Mouse (Mus musculus) erythroid progenitor cell, adult 5-6 weeks (primary cell): ENCODE results near the gene Acox3. TPM values are rescaled to one million over a fixed set of nuclear protein-coding genes. Genes with fewer than 3 reads are reported as not detected.
"Not testable (repeated sequence)": the region's sequence is repeated elsewhere in the genome, so short reads cannot be mapped to it uniquely, and the experiment has no call there.

Source experiments
- ATAC-seq: replicated peaks from 2 replicates; pipeline ENCODE4 v1.8.0; 2016; ENCODE audit warnings: moderate number of reproducible peaks, mild to moderate bottlenecking, moderate TSS enrichment, inconsistent platforms; ENCODE audit not compliant: poor library complexity, low FRiP score, severe bottlenecking
- total RNA-seq, 2 experiments: library from RNA; stranded (forward) in 1 of 2; stranded (reverse) in 1 of 2; fragments of 150-400 nt in 1 of 2; fragments of 186-747, 209-891 nt in 1 of 2; gene quantifications; 2 replicates each; pipeline versions ENCODE4 v1.2.3 to v1.2.4; 2015 to 2017; ENCODE audit warnings: low replicate concordance in 2 of 2

Gene Acox3
- total RNA-seq, 2 experiments from 2014 or later: 5.6 to 6.7 TPM

GRCm38 (mm10) chr5:35574653-35575599 lies 7.9 kb upstream of the Acox3 start, which contains the start of gene Trmt44:
Trmt44 (minus strand) TSS chr5:35575070.
- peak; percentile 98 for ATAC-seq

GRCm38 (mm10) chr5:35576409-35577020 lies 6.3 kb upstream of the Acox3 start:
- ATAC-seq: no peak

- ATAC-seq: no peak
Measured at GRCm38 (mm10) chr5:35578411-35578810, 4.4 kb upstream of the Acox3 start.

GRCm38 (mm10) chr5:35579247-35579893 lies 3.5 kb upstream of the Acox3 start:
- no peak for ATAC-seq

GRCm38 (mm10) chr5:35580156-35580922 lies 2.5 kb upstream of the Acox3 start:
- ATAC-seq: no peak

GRCm38 (mm10) chr5:35583221-35583783 lies 462 bp downstream of the Acox3 start:
- ATAC-seq: peak; percentile 39; the same call in 1 of the 2 replicates

GRCm38 (mm10) chr5:35584259-35584658 lies 1.4 kb downstream of the Acox3 start:
- not testable (repeated sequence) for ATAC-seq

GRCm38 (mm10) chr5:35591497-35591896 lies 8.7 kb downstream of the Acox3 start:
- ATAC-seq: no peak

- ATAC-seq: no peak
Measured at GRCm38 (mm10) chr5:35592081-35592736, 9.4 kb downstream of the Acox3 start.

GRCm38 (mm10) chr5:35592824-35593223 lies 10.0 kb downstream of the Acox3 start:
- no peak for ATAC-seq

- no peak for ATAC-seq
Measured at GRCm38 (mm10) chr5:35593272-35593671, 10.4 kb downstream of the Acox3 start.

- no peak for ATAC-seq
Measured at GRCm38 (mm10) chr5:35594768-35595167, 11.9 kb downstream of the Acox3 start.

- ATAC-seq: peak; percentile 66
Measured at GRCm38 (mm10) chr5:35595706-35596105, 12.9 kb downstream of the Acox3 start.

GRCm38 (mm10) chr5:35596169-35597160 lies 13.6 kb downstream of the Acox3 start:
- ATAC-seq: no peak

GRCm38 (mm10) chr5:35600233-35600632 lies 17.4 kb downstream of the Acox3 start:
- no peak for ATAC-seq

GRCm38 (mm10) chr5:35601526-35601925 lies 18.7 kb downstream of the Acox3 start:
- ATAC-seq: no peak

- no peak for ATAC-seq
Measured at GRCm38 (mm10) chr5:35605355-35605754, 22.5 kb downstream of the Acox3 start.

GRCm38 (mm10) chr5:35606800-35607199 lies 24.0 kb downstream of the Acox3 start:
- ATAC-seq: no peak
